Mouse (Mus musculus): ENCODE results near the gene Pcgf2.
A peak's percentile ranks its signal among the peaks of the same experiment; 100 is the strongest.
"Not testable (repeated sequence)": the region's sequence is repeated elsewhere in the genome, so short reads cannot be mapped to it uniquely, and the experiment has no call there.

The Pcgf2 gene

GRCm38 (mm10) chr11:97700003-97700745, at the start of gene Pcgf2:
Gene Pcgf2 (minus strand): TSS chr11:97700497.
- peak; percentile 68 to 77 for DNase-seq

GRCm38 (mm10) chr11:97748496-97748895, 48.2 kb upstream of the Pcgf2 start:
- no peak for DNase-seq

GRCm38 (mm10) chr11:97747773-97748172, 47.5 kb upstream of the Pcgf2 start:
- no peak for DNase-seq

GRCm38 (mm10) chr11:97745331-97745721, 45.0 kb upstream of the Pcgf2 start:
- no peak for DNase-seq

- peak; percentile 99 for DNase-seq
These were observed 44.5 kb upstream of the Pcgf2 start for GRCm38 (mm10) chr11:97744718-97745330.

- no peak for DNase-seq
These were observed 43.9 kb upstream of the Pcgf2 start, which contains the start of gene Pip4k2b for GRCm38 (mm10) chr11:97744063-97744717. Gene Pip4k2b (minus strand): TSS chr11:97744704.

GRCm38 (mm10) chr11:97743423-97743822, 43.1 kb upstream of the Pcgf2 start:
- no peak for DNase-seq

- no peak for DNase-seq
These were observed 42.3 kb upstream of the Pcgf2 start for GRCm38 (mm10) chr11:97742591-97742990.

GRCm38 (mm10) chr11:97742157-97742556, 41.9 kb upstream of the Pcgf2 start:
- DNase-seq: no peak

GRCm38 (mm10) chr11:97740190-97740589, 39.9 kb upstream of the Pcgf2 start:
- DNase-seq: peak; percentile 41 to 48

- DNase-seq: no peak
These were observed 38.9 kb upstream of the Pcgf2 start for GRCm38 (mm10) chr11:97739155-97739554.

- DNase-seq: no peak
These were observed 38.4 kb upstream of the Pcgf2 start for GRCm38 (mm10) chr11:97738703-97739102.

GRCm38 (mm10) chr11:97737600-97737999, 37.3 kb upstream of the Pcgf2 start:
- DNase-seq: no peak

GRCm38 (mm10) chr11:97736645-97737044, 36.3 kb upstream of the Pcgf2 start:
- DNase-seq: no peak

- not testable (repeated sequence) for DNase-seq
These were observed 34.5 kb upstream of the Pcgf2 start for GRCm38 (mm10) chr11:97734810-97735209.

GRCm38 (mm10) chr11:97733689-97734088, 33.4 kb upstream of the Pcgf2 start:
- no peak for DNase-seq

- DNase-seq: no peak
These were observed 28.4 kb upstream of the Pcgf2 start for GRCm38 (mm10) chr11:97728730-97729129.

- no peak for DNase-seq
These were observed 28.0 kb upstream of the Pcgf2 start for GRCm38 (mm10) chr11:97728311-97728710.

GRCm38 (mm10) chr11:97723709-97724108, 23.4 kb upstream of the Pcgf2 start:
- DNase-seq: no peak

- no peak for DNase-seq
These were observed 21.0 kb upstream of the Pcgf2 start for GRCm38 (mm10) chr11:97721338-97721737.

- DNase-seq: no peak
These were observed 18.7 kb upstream of the Pcgf2 start for GRCm38 (mm10) chr11:97719041-97719440.

- DNase-seq: no peak
These were observed 18.1 kb upstream of the Pcgf2 start for GRCm38 (mm10) chr11:97718281-97718860.
